Mouse (Mus musculus) C2C12 (cell line): ENCODE measurements around the gene Asl.

Experiments used
- CEBPB ChIP-seq: IDR thresholded peaks from one replicate; pipeline ENCODE4 v1.6.1; 2011; ENCODE audit warnings: low read depth, mild to moderate bottlenecking, control low read depth, moderate library complexity
- CTCF ChIP-seq: IDR thresholded peaks from one replicate; pipeline ENCODE4 v1.5.1; 2011; ENCODE audit not compliant: control insufficient read depth, insufficient read depth, insufficient read length
- MAX ChIP-seq: IDR thresholded peaks from one replicate; pipeline ENCODE4 v1.6.1; 2011; ENCODE audit warnings: mild to moderate bottlenecking, control low read depth
- MYOD1 ChIP-seq: IDR thresholded peaks from one replicate; pipeline ENCODE4 v1.6.1; 2011; ENCODE audit warnings: low read depth; ENCODE audit not compliant: control insufficient read depth, insufficient read length
- MYOG ChIP-seq: IDR thresholded peaks from one replicate; pipeline ENCODE4 v1.6.1; 2011; ENCODE audit not compliant: control insufficient read depth, insufficient read length; ENCODE audit errors: extremely low read depth
- USF1 ChIP-seq: IDR thresholded peaks from one replicate; pipeline ENCODE4 v1.6.1; 2011; ENCODE audit warnings: low read depth, mild to moderate bottlenecking, control low read depth, moderate library complexity

DNA sequence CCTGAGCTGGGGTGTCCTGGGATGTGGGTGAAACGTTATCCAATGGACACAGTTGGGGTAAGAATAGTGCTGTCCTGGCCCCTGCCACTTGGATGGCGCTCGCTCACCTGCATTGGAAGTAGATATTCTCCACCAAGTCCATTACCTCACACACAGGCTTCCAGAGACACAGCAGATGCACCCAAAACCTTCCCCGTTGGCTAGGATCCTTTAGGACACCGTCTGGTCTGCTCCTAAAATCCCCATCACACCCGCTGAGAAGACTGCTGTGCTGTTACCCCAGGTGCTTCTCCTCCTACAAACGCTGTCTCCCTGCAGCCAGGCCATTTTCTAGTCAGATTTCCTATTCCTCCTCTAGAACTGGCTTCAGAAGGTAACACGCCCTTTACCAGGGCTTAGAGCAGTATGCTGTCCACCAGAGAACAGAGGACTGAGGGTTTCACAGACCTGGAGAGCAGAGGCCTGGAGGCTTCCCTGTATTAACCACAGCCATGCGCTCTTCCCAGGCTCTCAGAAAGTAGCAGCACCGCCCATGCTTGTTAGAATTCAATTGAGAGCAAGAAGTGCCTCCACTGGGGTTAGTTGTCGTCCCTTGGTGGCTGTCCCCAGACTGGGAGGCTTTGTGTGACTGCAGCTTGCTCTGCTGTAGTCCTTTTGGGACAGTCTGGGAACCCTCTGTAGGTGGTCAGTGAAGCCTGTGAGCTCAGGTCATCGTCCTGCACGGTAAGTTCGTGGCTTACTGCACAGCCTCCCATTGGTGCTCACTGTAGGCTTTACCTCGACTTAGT, 22.2 kb upstream of the Asl start:
- TF ChIP-seq CTCF (no peak), MAX (no peak), USF1 (no peak), MYOG (no peak), MYOD1 (no peak), CEBPB (no peak)
